Mouse (Mus musculus): Measurements from ENCODE around the gene Eprs. TPM values are rescaled to one million over a fixed set of nuclear protein-coding genes. Genes with fewer than 3 reads are reported as not detected.

Gene Eprs
- total RNA-seq, 1 experiment from 2014 or later: 73.8 TPM

- no peak for ATAC-seq (ENCODE audit: extremely low read depth, insufficient number of reproducible peaks, low FRiP score, poor library complexity, severe bottlenecking)
Observed at GRCm38 (mm10) chr1:185433112-185433511, 70.3 kb downstream of the Eprs start.

- no peak for ATAC-seq (ENCODE audit: extremely low read depth, insufficient number of reproducible peaks, low FRiP score, poor library complexity, severe bottlenecking)
Observed at GRCm38 (mm10) chr1:185438841-185439580, 76.2 kb downstream of the Eprs start.

GRCm38 (mm10) chr1:185441703-185442472 is 79.0 kb downstream of the Eprs start:
- no peak for ATAC-seq (ENCODE audit: extremely low read depth, insufficient number of reproducible peaks, low FRiP score, poor library complexity, severe bottlenecking)

- no peak for ATAC-seq (ENCODE audit: extremely low read depth, insufficient number of reproducible peaks, low FRiP score, poor library complexity, severe bottlenecking)
Observed at GRCm38 (mm10) chr1:185448936-185449335, 86.1 kb downstream of the Eprs start.

GRCm38 (mm10) chr1:185449727-185450126 is 86.9 kb downstream of the Eprs start:
- no peak for ATAC-seq (ENCODE audit: extremely low read depth, insufficient number of reproducible peaks, low FRiP score, poor library complexity, severe bottlenecking)

GRCm38 (mm10) chr1:185451077-185451476 is 88.2 kb downstream of the Eprs start:
- no peak for ATAC-seq (ENCODE audit: extremely low read depth, insufficient number of reproducible peaks, low FRiP score, poor library complexity, severe bottlenecking)

GRCm38 (mm10) chr1:185451495-185451894 is 88.7 kb downstream of the Eprs start:
- no peak for ATAC-seq (ENCODE audit: extremely low read depth, insufficient number of reproducible peaks, low FRiP score, poor library complexity, severe bottlenecking)

GRCm38 (mm10) chr1:185452461-185452860 is 89.6 kb downstream of the Eprs start:
- no peak for ATAC-seq (ENCODE audit: extremely low read depth, insufficient number of reproducible peaks, low FRiP score, poor library complexity, severe bottlenecking)

GRCm38 (mm10) chr1:185454144-185454543 is 91.3 kb downstream of the Eprs start:
- no peak for ATAC-seq (ENCODE audit: extremely low read depth, insufficient number of reproducible peaks, low FRiP score, poor library complexity, severe bottlenecking)

GRCm38 (mm10) chr1:185454575-185454954 is 91.7 kb downstream of the Eprs start, which contains the start of gene Slc30a10:
Gene Slc30a10 (plus strand): TSS chr1:185454848.
- ATAC-seq (ENCODE audit: extremely low read depth, insufficient number of reproducible peaks, low FRiP score, poor library complexity, severe bottlenecking): no peak

- no peak for ATAC-seq (ENCODE audit: extremely low read depth, insufficient number of reproducible peaks, low FRiP score, poor library complexity, severe bottlenecking)
Observed at GRCm38 (mm10) chr1:185454955-185455701, 92.3 kb downstream of the Eprs start.

GRCm38 (mm10) chr1:185456327-185456726 is 93.5 kb downstream of the Eprs start:
- no peak for ATAC-seq (ENCODE audit: extremely low read depth, insufficient number of reproducible peaks, low FRiP score, poor library complexity, severe bottlenecking)

- no peak for ATAC-seq (ENCODE audit: extremely low read depth, insufficient number of reproducible peaks, low FRiP score, poor library complexity, severe bottlenecking)
Observed at GRCm38 (mm10) chr1:185460096-185460495, 97.3 kb downstream of the Eprs start.

- ATAC-seq (ENCODE audit: extremely low read depth, insufficient number of reproducible peaks, low FRiP score, poor library complexity, severe bottlenecking): no peak
Observed at GRCm38 (mm10) chr1:185462889-185463288, 100.0 kb downstream of the Eprs start.

- ATAC-seq (ENCODE audit: extremely low read depth, insufficient number of reproducible peaks, low FRiP score, poor library complexity, severe bottlenecking): no peak
Observed at GRCm38 (mm10) chr1:185469551-185470021, 106.7 kb downstream of the Eprs start.

- ATAC-seq (ENCODE audit: extremely low read depth, insufficient number of reproducible peaks, low FRiP score, poor library complexity, severe bottlenecking): no peak
Observed at GRCm38 (mm10) chr1:185472025-185472720, 109.3 kb downstream of the Eprs start.

- ATAC-seq (ENCODE audit: extremely low read depth, insufficient number of reproducible peaks, low FRiP score, poor library complexity, severe bottlenecking): no peak
Observed at GRCm38 (mm10) chr1:185472730-185473129, 109.9 kb downstream of the Eprs start.

- no peak for ATAC-seq (ENCODE audit: extremely low read depth, insufficient number of reproducible peaks, low FRiP score, poor library complexity, severe bottlenecking)
Observed at GRCm38 (mm10) chr1:185473437-185473836, 110.6 kb downstream of the Eprs start.

All from neutrophil, adult 5-6 weeks (primary cell).